Mouse (Mus musculus) myocyte (in vitro differentiated cells): Measurements from ENCODE around the gene Tspan9.

Experiments
- E2F4 ChIP-seq: IDR thresholded peaks from one replicate; pipeline ENCODE4 v1.6.1; 2011; ENCODE audit warnings: mild to moderate bottlenecking, control low read depth, moderate library complexity; ENCODE audit not compliant: insufficient read depth
- MAX ChIP-seq: IDR thresholded peaks from one replicate; pipeline ENCODE4 v1.6.1; 2011; ENCODE audit warnings: low read depth, mild to moderate bottlenecking, control low read depth
- MYOG ChIP-seq, 3 experiments: IDR thresholded peaks; one replicate each; pipeline ENCODE4 v1.6.1; 2011; ENCODE audit warnings: control low read depth in 2 of 3, low read depth in 2 of 3, mild to moderate bottlenecking in 2 of 3; ENCODE audit not compliant: insufficient read length in 2 of 3, control insufficient read depth in 1 of 3, insufficient read depth in 1 of 3
- POLR2A ChIP-seq: IDR thresholded peaks from one replicate; pipeline ENCODE4 v1.6.1; 2011; ENCODE audit warnings: low read depth, mild to moderate bottlenecking, control low read depth, moderate library complexity; ENCODE audit not compliant: insufficient read length
- TCF12 ChIP-seq: IDR thresholded peaks from one replicate; pipeline ENCODE4 v1.6.1; 2011; ENCODE audit warnings: mild to moderate bottlenecking, control low read depth; ENCODE audit not compliant: poor library complexity, insufficient read depth, severe bottlenecking
- TCF3 ChIP-seq: IDR thresholded peaks from one replicate; pipeline ENCODE4 v1.6.1; 2011; ENCODE audit warnings: low read depth, control low read depth; ENCODE audit not compliant: insufficient read length
- USF1 ChIP-seq: IDR thresholded peaks from one replicate; pipeline ENCODE4 v1.6.1; 2011; ENCODE audit warnings: low read depth, mild to moderate bottlenecking, control low read depth, moderate library complexity

- TF ChIP-seq E2F4 (no peak), POLR2A (no peak), USF1 (no peak), TCF3 (no peak), TCF12 (no peak), MAX (no peak), MYOG (IDR thresholded peaks at IDR 0.05; ENCODE audit: control insufficient read depth in 1 of 3, insufficient read depth in 1 of 3, insufficient read length in 2 of 3, low read depth in 2 of 3) (peak in 1 of 3 experiments; percentile 51)
Measured at GRCm38 (mm10) chr6:128033172-128033867, 110.1 kb downstream of the Tspan9 start.
